Mouse (Mus musculus) G1E (cell line): ENCODE data around the gene Acox3.

Experiments
- CTCF ChIP-seq: IDR thresholded peaks from 2 replicates; pipeline ENCODE4 v1.5.1; 2012; ENCODE audit warnings: low read depth, low read length, inconsistent platforms, mixed read lengths
- GATA1 ChIP-seq: IDR thresholded peaks from 2 replicates; pipeline ENCODE4 v1.6.1; 2012; ENCODE audit warnings: borderline replicate concordance, low read length, inconsistent platforms, mixed read lengths
- TAL1 ChIP-seq: conservative IDR thresholded peaks from 2 replicates; pipeline ENCODE4 v1.6.1; 2012; ENCODE audit warnings: low read depth, low read length, inconsistent platforms, mixed read lengths

DNA sequence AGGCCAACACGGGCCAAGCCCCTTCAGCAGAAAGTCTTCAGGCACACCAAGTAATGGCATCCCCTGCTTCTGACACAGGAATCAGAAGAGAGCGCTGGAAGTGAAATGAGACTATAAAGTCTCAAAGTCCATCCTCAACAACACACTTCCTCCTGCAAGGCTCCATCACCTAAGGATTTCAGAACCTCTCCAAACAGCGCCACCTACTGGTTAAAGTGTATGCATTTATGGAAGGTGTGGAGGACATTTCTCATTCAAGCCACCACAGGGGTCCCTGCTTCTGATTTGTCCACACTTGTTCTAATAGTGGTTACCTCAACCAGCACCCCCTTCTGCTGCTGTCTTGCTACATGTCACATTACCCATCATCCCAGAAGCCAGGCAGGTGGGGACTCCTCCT lies 46.6 kb upstream of the Acox3 start:
- TF ChIP-seq GATA1 (no peak), CTCF (peak; percentile 39; the same call in 1 of the 2 replicates), TAL1 (no peak)
